Mouse (Mus musculus): ENCODE results near the gene Hnrnpf. TPM values are rescaled to one million over a fixed set of nuclear protein-coding genes. Genes with fewer than 3 reads are reported as not detected.

Hnrnpf gene
- polyA plus RNA-seq, 1 experiment from 2014 or later: 270 TPM

- no peak for TF ChIP-seq CTCF (IDR thresholded peaks at IDR 0.05; ENCODE audit: low read depth)
- no peak for TF ChIP-seq EP300 (IDR thresholded peaks at IDR 0.05; ENCODE audit: low read depth)
- no peaks in the 10 kb centered on the region for H3K27me3 ChIP-seq (ENCODE audit: insufficient read depth, low read length)
- H3K9me3 ChIP-seq (ENCODE audit: low read length): no peaks in the 10 kb centered on the region
- peak overlapping the region; percentile 65 for H3K9ac ChIP-seq (replicated peaks)
- DNase-seq (no peak), ATAC-seq (no peak)
- WGBS (ENCODE audit: insufficient replicate concordance): 30% methylated on average over 1 of the region's 1 CpGs
- H3K4me2 ChIP-seq (ENCODE audit: low read depth, low read length): peak overlapping the region; percentile 58
- peak overlapping the region; percentile 10; the same call in 1 of the 2 replicates for H3K4me3 ChIP-seq (ENCODE audit: low read depth, low read length)
- H3K27ac ChIP-seq (ENCODE audit: low read depth): peak overlapping the region; percentile 84
- peaks cover 26% of the 10 kb centered on the region for H3K4me1 ChIP-seq (ENCODE audit: insufficient read depth)
- H3K36me3 ChIP-seq (replicated peaks; ENCODE audit: insufficient read depth, low read length): no peaks in the 10 kb centered on the region
These were observed 12.1 kb upstream of the Hnrnpf start for GRCm38 (mm10) chr6:117888032-117888431.

DNA sequence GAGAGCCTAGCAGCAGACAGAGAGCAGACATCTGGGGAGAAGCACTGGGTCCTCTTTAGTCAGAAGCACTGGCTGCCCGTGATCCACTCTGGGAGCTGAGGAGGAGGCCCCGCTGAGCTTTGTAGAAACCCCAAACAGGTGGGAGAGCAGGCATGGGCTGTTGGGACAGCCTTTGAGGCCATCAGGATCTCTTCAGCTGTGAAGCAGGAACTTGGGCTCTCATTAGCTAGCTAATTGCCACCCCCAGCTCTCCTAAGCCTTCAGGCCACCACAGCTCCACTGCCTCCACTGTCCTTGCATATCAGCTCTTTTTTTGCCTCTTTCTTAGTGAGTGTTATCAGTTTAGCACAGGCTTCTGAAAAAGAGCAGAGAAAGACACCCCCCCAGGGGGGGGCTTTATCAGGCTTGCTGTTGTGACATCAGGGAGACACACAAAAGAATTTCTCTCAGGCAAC is 11.5 kb upstream of the Hnrnpf start:
- no peaks in the 10 kb centered on the region for H3K36me3 ChIP-seq (replicated peaks; ENCODE audit: insufficient read depth, low read length)
- H3K27ac ChIP-seq (ENCODE audit: low read depth): peak overlapping the region; percentile 84
- H3K9ac ChIP-seq (replicated peaks): peak overlapping the region; percentile 65
- peak; percentile 53 for DNase-seq
- WGBS (ENCODE audit: insufficient replicate concordance): 39% methylated on average over 2 of the region's 2 CpGs
- no peaks in the 10 kb centered on the region for H3K27me3 ChIP-seq (ENCODE audit: insufficient read depth, low read length)
- ATAC-seq: peak; percentile 88
- H3K9me3 ChIP-seq (ENCODE audit: low read length): no peaks in the 10 kb centered on the region
- peaks cover 26% of the 10 kb centered on the region for H3K4me1 ChIP-seq (ENCODE audit: insufficient read depth)
- H3K4me2 ChIP-seq (ENCODE audit: low read depth, low read length): peak overlapping the region; percentile 58
- peak; percentile 94 for TF ChIP-seq EP300 (IDR thresholded peaks at IDR 0.05; ENCODE audit: low read depth)
- no peak for TF ChIP-seq CTCF (IDR thresholded peaks at IDR 0.05; ENCODE audit: low read depth)
- peak overlapping the region; percentile 10 for H3K4me3 ChIP-seq (ENCODE audit: low read depth, low read length)

DNA sequence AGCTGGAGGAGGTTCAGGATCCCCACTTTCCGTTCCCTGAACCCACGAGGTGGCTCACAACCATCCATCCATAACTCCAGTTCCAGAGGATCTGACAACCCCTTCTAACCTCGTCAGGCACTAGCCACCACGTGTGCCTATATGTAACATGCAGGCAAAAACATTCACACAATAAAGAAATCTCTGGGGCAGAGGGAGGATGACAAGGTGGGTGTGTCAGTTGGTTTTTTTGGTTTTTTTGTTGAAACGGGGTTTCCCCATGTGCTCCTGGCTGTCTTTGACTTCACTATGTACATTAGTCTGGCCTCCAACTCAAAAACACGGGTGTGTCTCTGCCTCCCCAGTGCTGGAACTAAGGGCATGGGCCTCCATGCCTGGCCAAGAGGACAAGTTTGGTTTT is 9.9 kb upstream of the Hnrnpf start:
- TF ChIP-seq CTCF (IDR thresholded peaks at IDR 0.05; ENCODE audit: low read depth) (no peak), EP300 (IDR thresholded peaks at IDR 0.05; ENCODE audit: low read depth) (no peak)
- no peaks in the 10 kb centered on the region for H3K9me3 ChIP-seq (ENCODE audit: low read length)
- H3K4me2 ChIP-seq (ENCODE audit: low read depth, low read length): no peak overlapping the region
- no peak overlapping the region for H3K9ac ChIP-seq (replicated peaks)
- H3K36me3 ChIP-seq (replicated peaks; ENCODE audit: insufficient read depth, low read length): no peaks in the 10 kb centered on the region
- no peak for ATAC-seq
- no peaks in the 10 kb centered on the region for H3K27me3 ChIP-seq (ENCODE audit: insufficient read depth, low read length)
- H3K27ac ChIP-seq (ENCODE audit: low read depth): no peak overlapping the region
- 65% methylated on average over 6 of the region's 6 CpGs for WGBS (ENCODE audit: insufficient replicate concordance)
- no peak for DNase-seq
- H3K4me1 ChIP-seq (ENCODE audit: insufficient read depth): peaks cover 26% of the 10 kb centered on the region
- no peak overlapping the region for H3K4me3 ChIP-seq (ENCODE audit: low read depth, low read length)

GRCm38 (mm10) chr6:117891369-117892160 is 8.6 kb upstream of the Hnrnpf start:
- no peaks in the 10 kb centered on the region for H3K9me3 ChIP-seq (ENCODE audit: low read length)
- H3K36me3 ChIP-seq (replicated peaks; ENCODE audit: insufficient read depth, low read length): no peaks in the 10 kb centered on the region
- H3K9ac ChIP-seq (replicated peaks): peak overlapping the region; percentile 35; the same call in 1 of the 2 replicates
- TF ChIP-seq EP300 (IDR thresholded peaks at IDR 0.05; ENCODE audit: low read depth) (no peak), CTCF (IDR thresholded peaks at IDR 0.05; ENCODE audit: low read depth) (no peak)
- WGBS (ENCODE audit: insufficient replicate concordance): 39% methylated on average over 14 of the region's 14 CpGs
- peak overlapping the region; percentile 39 for H3K27ac ChIP-seq (ENCODE audit: low read depth)
- peak; percentile 30; the same call in 1 of the 2 replicates for ATAC-seq
- H3K27me3 ChIP-seq (ENCODE audit: insufficient read depth, low read length): no peaks in the 10 kb centered on the region
- peak overlapping the region; percentile 32 for H3K4me2 ChIP-seq (ENCODE audit: low read depth, low read length)
- peak; percentile 26 for DNase-seq
- H3K4me3 ChIP-seq (ENCODE audit: low read depth, low read length): no peak overlapping the region
- H3K4me1 ChIP-seq (ENCODE audit: insufficient read depth): peaks cover 26% of the 10 kb centered on the region

DNA sequence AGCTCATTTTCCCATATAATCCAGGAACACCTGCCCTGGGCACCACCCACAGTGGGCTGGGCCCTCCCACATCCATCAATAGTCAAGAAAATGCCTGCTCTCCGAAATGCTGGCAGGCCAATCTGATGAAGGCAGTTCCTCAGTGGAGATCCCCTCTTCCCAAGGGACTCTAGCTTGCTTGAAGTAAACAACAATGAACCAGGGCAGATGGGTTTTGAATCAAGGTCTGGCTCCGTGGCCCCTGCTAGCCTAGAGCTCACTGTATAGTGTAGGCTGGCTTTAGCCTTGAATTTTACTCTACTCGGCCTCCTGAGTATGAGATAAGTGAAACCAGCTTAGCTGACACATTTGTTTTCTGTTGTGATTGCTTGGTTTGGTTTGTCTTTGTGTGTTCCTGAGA is 7.7 kb upstream of the Hnrnpf start:
- Histone ChIP-seq H3K9me3 (ENCODE audit: low read length) (no peaks in the 10 kb centered on the region), H3K27me3 (ENCODE audit: insufficient read depth, low read length) (no peaks in the 10 kb centered on the region), H3K4me3 (ENCODE audit: low read depth, low read length) (no peak overlapping the region), H3K27ac (ENCODE audit: low read depth) (0 out of 2 replicates have a peak overlapping the region, but pooled peaks have one; percentile 6), H3K4me2 (ENCODE audit: low read depth, low read length) (no peak overlapping the region), H3K9ac (replicated peaks) (no peak overlapping the region), H3K4me1 (ENCODE audit: insufficient read depth) (peaks cover 26% of the 10 kb centered on the region), H3K36me3 (replicated peaks; ENCODE audit: insufficient read depth, low read length) (no peaks in the 10 kb centered on the region)
- no peak for ATAC-seq
- 72% methylated on average over 3 of the region's 3 CpGs for WGBS (ENCODE audit: insufficient replicate concordance)
- no peak for TF ChIP-seq CTCF (IDR thresholded peaks at IDR 0.05; ENCODE audit: low read depth)
- no peak for TF ChIP-seq EP300 (IDR thresholded peaks at IDR 0.05; ENCODE audit: low read depth)
- no peak for DNase-seq

DNA sequence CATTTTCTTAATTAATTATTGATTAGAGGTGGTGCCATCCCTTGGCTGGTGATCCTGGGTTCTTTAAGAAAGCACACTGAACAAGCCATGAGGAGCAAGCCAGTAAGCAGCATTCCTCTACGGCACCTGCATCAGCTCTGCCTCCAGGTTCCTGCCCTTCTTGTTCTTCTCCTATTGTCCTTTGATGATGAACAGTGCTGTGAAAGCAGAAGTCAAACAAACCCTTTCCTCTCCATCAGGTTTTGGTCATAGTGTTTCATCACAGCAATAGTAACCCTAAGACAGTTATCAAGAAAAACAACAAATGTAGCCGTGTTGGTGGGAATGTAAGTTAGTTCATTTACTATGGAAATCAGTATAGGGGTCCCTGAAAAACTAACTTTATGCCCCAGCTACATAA is 6.7 kb upstream of the Hnrnpf start:
- no peaks in the 10 kb centered on the region for H3K36me3 ChIP-seq (replicated peaks; ENCODE audit: insufficient read depth, low read length)
- H3K4me1 ChIP-seq (ENCODE audit: insufficient read depth): peaks cover 19% of the 10 kb centered on the region
- H3K9ac ChIP-seq (replicated peaks): no peak overlapping the region
- no peak for ATAC-seq
- H3K27me3 ChIP-seq (ENCODE audit: insufficient read depth, low read length): no peaks in the 10 kb centered on the region
- H3K4me2 ChIP-seq (ENCODE audit: low read depth, low read length): no peak overlapping the region
- DNase-seq: no peak
- no peak overlapping the region for H3K4me3 ChIP-seq (ENCODE audit: low read depth, low read length)
- no peaks in the 10 kb centered on the region for H3K9me3 ChIP-seq (ENCODE audit: low read length)
- no peak for TF ChIP-seq EP300 (IDR thresholded peaks at IDR 0.05; ENCODE audit: low read depth)
- 78% methylated on average over 2 of the region's 2 CpGs for WGBS (ENCODE audit: insufficient replicate concordance)
- H3K27ac ChIP-seq (ENCODE audit: low read depth): no peak overlapping the region

Measured in liver, postnatal 0 days (tissue).